Mouse (Mus musculus) spleen, embryonic (tissue): ENCODE data around the gene Lrrc29.

Source experiments
- CTCF ChIA-PET: fragments of 350-600 bp; sonication (Branson Sonifier 250); formaldehyde crosslinking; loops from one replicate; lab custom pipeline; 2022; lab: Charles Lee

Gene Lrrc29

GRCm38 (mm10) chr8:105326141-105326672 lies at the start of gene Lrrc29, which contains the start of gene Tmem208:
Gene Lrrc29, minus strand, starts transcription at chr8:105326278.
Gene Tmem208, plus strand, starts transcription at chr8:105326354.
- CTCF ChIA-PET, result no interaction called here

GRCm38 (mm10) chr8:105374513-105374966 lies 48.5 kb upstream of the Lrrc29 start:
- CTCF ChIA-PET, result no interaction called here

DNA sequence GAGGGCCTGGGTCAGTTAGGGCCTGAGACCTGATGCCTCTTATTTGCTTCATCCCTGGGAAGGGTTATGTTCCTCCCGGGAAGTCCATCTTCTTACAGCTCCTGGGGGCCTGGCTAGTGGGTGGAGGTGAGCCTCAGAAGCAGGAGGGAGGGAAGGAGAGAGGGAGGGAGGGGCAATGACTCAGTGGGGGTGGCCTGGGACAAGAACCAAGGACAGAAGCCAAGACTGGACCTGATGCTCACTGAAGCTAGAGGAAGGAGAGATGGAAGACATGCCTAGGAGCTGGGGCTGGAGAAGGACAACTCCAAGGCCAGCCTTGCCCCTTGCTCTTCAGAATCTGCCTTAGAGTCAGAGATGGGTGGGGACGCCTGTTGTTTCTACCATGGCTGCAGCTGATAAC lies 47.0 kb upstream of the Lrrc29 start, which contains the start of gene Plekhg4:
TSS of gene Plekhg4 (plus strand) at position 243 of the 400 bp plus-strand sequence.
- CTCF ChIA-PET, result no interaction called here

DNA sequence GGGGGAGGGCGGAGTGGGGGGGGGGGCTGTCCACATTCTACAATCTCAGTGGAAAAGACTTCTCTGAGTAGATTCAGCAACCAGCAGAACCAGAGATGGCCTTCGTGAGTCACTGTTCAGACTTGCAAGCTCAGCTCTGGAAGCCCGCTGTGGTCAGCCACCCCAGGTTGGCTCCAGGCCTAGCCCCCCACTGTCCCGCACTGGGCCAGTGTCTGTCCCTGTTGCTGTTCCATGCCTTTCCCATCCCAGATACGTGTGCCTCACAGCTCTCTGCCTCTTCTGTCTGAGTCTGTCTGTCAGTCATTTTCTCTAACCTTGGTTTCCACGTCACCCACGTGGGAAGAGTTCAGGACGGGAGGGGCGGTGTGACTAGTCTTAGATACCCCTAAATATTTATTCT lies 46.4 kb upstream of the Lrrc29 start:
- CTCF ChIA-PET, result no interaction called here

- CTCF ChIA-PET, result interaction anchor here (0.6 kb wide), 2 partner anchors 30 to 1036 kb away, joined by 3 to 5 read pairs; no protein-coding TSS in a partner anchor
Measured at GRCm38 (mm10) chr8:105367107-105367506, 41.0 kb upstream of the Lrrc29 start.

DNA sequence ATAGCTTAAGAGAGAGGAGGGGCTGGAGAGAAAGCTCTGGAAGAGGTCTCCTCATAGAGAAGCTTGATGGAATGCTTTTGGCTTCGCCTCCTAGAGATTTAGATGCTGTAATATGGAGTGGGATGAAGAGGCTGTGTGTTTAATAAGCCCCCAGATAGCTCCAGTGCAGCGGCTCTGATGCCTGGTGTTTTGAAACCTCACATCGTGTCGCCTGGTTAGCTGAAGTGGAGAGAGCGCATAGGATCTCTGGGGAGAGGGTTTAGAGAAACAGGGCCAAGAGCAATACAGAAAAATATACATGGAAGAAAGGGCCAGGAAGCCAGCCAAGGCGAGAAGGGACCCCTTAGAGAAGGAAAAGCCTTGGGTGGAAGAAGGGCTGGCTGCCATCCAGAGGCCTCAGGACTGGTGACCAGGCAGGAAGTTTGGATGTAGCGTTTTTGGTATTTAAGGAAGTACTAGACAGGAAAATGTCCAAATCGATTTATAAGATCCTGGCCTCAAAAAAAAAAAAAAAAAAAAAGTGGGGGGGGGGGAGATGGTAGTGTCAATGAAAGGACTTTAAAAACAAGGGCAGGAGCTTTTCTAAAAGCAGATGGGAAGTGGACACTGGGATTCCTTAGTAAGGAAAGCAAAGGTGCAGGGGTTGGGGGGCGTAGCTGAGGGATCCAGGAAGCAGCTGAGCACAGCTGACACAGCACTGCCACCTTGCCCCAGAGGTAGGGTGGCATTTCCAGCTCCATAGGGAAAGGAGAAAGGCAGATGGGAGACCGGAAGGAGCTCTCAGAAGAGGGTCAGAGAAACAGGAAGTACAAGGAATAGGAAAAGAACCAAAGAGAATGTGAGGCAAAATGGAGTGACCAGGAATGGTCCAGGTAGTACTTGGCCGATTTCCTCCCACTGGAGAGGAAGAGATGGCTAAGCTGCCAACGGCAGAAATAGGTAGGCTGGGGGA lies 35.9 kb upstream of the Lrrc29 start:
- CTCF ChIA-PET, result interaction anchor here (0.6 kb wide), 1 partner anchor 839 kb away, joined by 8 read pairs; no protein-coding TSS in a partner anchor

DNA sequence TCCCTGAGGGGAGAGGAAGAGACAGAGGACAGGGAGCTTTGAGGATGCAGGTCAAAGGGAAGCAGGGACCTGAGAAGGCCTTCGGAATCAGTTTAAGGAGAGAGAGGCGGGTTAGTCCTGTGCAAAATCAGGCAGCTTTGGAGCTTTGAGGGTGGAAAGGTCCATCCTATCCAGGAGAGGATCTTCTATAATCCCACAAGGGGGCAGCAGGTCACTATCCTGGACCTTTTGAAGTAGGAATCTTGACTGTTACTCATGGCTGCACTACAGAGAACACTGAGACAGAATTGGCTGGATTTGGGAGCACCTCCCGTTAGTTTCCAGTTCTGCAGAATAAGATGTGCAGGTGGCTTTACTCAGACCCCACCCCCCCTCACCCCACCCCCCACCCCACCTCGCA lies 33.6 kb upstream of the Lrrc29 start:
- CTCF ChIA-PET, result no interaction called here

DNA sequence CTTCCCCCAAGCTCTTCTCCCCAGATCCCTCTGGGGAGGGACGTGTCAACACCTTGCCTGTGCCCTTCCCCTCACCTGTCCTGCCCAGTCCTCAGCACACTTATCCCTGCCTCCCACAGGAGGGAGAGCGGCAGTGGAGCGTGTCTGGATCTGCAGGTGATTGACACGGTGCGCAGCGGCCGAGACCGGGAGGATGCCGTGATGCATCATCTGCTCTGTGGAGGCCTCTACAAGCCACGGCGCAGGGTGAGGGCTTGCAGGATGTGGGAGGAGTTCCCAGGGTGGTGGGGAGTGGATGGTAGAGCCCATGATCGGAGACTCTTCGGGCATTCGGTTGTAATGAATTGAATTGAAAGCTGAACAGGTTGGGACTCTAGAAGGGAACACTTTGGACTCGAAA lies 33.1 kb upstream of the Lrrc29 start:
- CTCF ChIA-PET, result no interaction called here

DNA sequence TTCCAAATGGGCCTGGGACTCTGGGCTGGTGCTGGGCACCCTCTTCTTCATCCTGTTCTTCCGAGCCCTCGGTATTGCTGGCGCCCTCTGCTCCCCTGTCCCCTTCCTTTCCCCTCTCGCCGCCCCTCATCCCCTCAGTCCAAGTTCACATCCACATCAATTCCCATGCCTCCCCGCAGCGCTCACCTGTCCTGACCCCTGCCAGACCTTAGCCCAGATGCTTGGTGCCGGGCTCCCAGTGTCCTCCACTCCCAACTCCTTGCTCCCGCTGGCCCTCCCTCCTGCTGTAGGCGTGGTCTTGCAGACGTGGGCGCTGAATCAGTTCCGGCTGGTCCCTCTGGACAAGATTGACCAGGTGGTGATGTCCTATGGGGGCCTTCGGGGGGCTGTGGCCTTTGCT lies 30.6 kb upstream of the Lrrc29 start:
- CTCF ChIA-PET, result no interaction called here

DNA sequence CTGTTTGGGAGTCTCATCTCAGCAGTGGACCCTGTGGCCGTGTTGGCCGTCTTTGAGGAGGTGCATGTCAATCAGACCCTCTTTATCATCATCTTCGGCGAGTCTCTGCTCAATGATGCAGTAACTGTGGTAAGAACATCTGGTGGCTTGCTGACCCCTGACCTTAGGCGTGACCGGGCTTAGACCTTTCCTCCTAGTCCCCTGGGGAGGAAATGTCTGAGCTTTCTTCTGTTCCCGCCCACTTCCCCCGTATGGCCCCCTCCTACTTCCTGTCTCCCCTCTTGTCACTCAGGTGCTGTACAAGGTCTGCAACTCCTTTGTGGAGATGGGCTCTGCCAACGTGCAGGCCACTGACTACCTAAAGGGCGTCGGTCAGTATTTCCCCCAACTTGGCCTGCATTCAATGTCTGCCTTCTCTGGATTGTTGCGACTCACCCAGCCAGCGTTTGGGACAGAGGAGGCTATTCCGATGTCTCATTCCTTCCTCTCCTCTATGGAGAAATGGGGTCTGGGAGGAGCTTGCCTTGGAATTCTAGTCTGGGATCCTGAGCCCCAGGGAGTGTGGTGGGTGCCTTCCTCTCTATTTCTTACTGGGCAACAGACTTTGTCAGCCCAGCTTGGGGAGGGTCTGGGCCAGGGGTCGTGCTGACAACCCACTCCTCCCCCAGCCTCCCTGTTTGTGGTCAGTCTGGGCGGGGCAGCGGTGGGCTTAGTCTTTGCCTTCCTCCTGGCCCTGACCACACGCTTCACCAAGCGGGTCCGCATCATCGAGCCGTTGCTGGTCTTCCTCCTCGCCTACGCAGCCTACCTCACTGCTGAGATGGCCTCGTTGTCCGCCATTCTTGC lies 29.3 kb upstream of the Lrrc29 start:
- CTCF ChIA-PET, result interaction anchor here (0.5 kb wide), 1 partner anchor 127 kb away, joined by 3 read pairs; no protein-coding TSS in a partner anchor

- CTCF ChIA-PET, result interaction anchor here (0.5 kb wide), 1 partner anchor 128 kb away, joined by 3 read pairs; no protein-coding TSS in a partner anchor
Measured at GRCm38 (mm10) chr8:105354549-105354948, 28.5 kb upstream of the Lrrc29 start.

DNA sequence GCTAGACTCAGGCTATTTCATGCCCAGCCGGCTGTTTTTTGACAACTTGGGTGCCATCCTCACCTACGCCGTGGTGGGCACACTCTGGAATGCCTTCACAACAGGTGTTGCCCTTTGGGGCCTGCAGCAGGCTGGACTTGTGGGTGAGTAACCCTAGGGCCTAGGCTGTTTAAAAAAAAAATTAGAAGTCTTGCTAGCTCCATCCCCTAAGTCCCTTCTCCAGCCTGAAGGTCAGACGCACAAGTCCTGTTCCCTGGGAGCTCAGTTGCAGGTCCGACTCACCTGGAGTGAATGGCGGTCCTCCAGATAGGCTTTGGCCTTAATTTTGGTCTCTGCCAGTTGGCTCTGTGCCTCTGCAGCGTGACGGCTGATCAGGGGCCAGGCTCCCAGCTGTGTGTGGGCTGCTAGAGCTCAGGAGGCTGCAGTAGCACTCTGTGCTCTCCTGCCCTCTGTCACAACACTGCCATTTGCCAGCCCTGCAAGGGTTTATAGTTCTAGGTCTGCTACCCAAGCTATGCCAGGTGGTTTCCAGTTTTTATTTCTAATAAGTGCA lies 27.6 kb upstream of the Lrrc29 start:
- CTCF ChIA-PET, result no interaction called here

GRCm38 (mm10) chr8:105350186-105350585 lies 24.1 kb upstream of the Lrrc29 start:
- CTCF ChIA-PET, result interaction anchor here (0.6 kb wide), 1 partner anchor 32 kb away, joined by 3 read pairs; no protein-coding TSS in a partner anchor

DNA sequence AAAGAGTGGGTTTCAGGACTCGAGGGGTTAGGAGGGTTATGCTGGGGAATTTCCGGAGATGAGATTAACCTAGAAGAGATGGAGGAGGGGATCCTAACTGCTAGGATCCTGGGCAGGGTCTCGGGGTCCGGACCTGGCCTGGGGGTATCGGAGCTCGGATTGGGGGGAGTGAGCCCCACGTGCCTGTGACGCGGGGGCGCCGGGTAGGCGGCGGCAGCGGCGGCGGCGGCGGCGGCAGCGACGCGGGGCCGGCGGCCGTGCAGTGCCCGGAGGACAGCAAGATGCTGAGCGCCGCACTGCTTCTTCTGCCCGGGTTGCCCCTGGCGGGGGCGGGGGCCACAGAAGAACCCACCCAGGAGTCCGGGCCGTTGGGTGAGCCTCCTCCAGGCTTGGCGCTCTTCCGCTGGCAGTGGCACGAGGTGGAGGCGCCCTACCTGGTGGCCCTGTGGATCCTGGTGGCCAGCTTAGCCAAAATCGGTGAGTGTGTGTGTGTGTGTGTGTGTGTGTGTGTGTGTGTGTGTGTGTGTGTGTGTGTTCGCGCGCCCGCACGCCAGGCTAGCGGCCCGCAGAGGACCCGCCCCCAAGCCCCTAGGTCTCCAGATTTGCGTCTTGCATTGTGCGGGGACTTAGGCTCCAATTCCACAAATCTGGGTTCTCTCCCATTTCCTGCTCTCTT lies 23.2 kb upstream of the Lrrc29 start:
- CTCF ChIA-PET, result no interaction called here

- CTCF ChIA-PET, result no interaction called here
Measured at GRCm38 (mm10) chr8:105348450-105349095, 22.5 kb upstream of the Lrrc29 start, which contains the start of gene Slc9a5. Gene Slc9a5, plus strand, starts transcription at chr8:105348843.

GRCm38 (mm10) chr8:105347428-105348221 lies 21.5 kb upstream of the Lrrc29 start, which contains the start of gene Fhod1:
Gene Fhod1, minus strand, starts transcription at chr8:105347953.
- CTCF ChIA-PET, result no interaction called here

- CTCF ChIA-PET, result no interaction called here
Measured at GRCm38 (mm10) chr8:105346611-105347427, 20.7 kb upstream of the Lrrc29 start.
